Mouse (Mus musculus) limb, embryonic 14.5 days (tissue): ENCODE data around the gene Ptprg. TPM values are rescaled to one million over a fixed set of nuclear protein-coding genes. Genes with fewer than 3 reads are reported as not detected.
"Not testable (repeated sequence)": the region's sequence is repeated elsewhere in the genome, so short reads cannot be mapped to it uniquely, and the experiment has no call there.

Experiments used
- ATAC-seq: fragments of 200-750 bp; cut with Nextera tagmentation; 2 replicates; pipeline ENCODE4 v1.8.0; 2017; ENCODE audit warnings: low read depth, moderate number of reproducible peaks, moderate TSS enrichment; ENCODE audit not compliant: low FRiP score
- DNase-seq: peaks from one replicate; pipeline ENCODE4 v3.0.0-alpha.2; 2015; ENCODE audit warnings: low spot score
- H3K27ac ChIP-seq: fragments of 300-500 bp; sonication (generic); replicated peaks from 2 replicates; pipeline ENCODE4 v1.5.1; 2014; ENCODE audit warnings: low read depth, mild to moderate bottlenecking, low read length, moderate library complexity, mixed read lengths
- H3K27me3 ChIP-seq: fragments of 300-500 bp; sonication (generic); 2 replicates; pipeline ENCODE4 v1.6.1; 2014; ENCODE audit warnings: low read length, mixed read lengths; ENCODE audit not compliant: control insufficient read depth, insufficient read depth
- H3K36me3 ChIP-seq: fragments of 300-500 bp; sonication (generic); 2 replicates; pipeline ENCODE4 v1.6.1; 2014; ENCODE audit warnings: mild to moderate bottlenecking, low read length, moderate library complexity, mixed read lengths; ENCODE audit not compliant: control insufficient read depth, insufficient read depth
- H3K4me1 ChIP-seq: fragments of 300-500 bp; sonication (generic); 2 replicates; pipeline ENCODE4 v1.6.1; 2014; ENCODE audit warnings: antibody characterized with exemption, low read length, mixed read lengths; ENCODE audit not compliant: control insufficient read depth, insufficient read depth
- H3K4me2 ChIP-seq: fragments of 300-500 bp; sonication (generic); replicated peaks from 2 replicates; pipeline ENCODE4 v1.6.1; 2014; ENCODE audit warnings: low read depth, mild to moderate bottlenecking, low read length, moderate library complexity; ENCODE audit not compliant: severe bottlenecking
- H3K4me3 ChIP-seq: fragments of 300-500 bp; sonication (generic); replicated peaks from 2 replicates; pipeline ENCODE4 v1.5.1; 2014; ENCODE audit warnings: low read length
- H3K9ac ChIP-seq: fragments of 300-500 bp; sonication (generic); 2 replicates; pipeline ENCODE4 v1.6.1; 2014; ENCODE audit warnings: mild to moderate bottlenecking, low read depth, low read length, moderate library complexity; ENCODE audit not compliant: severe bottlenecking
- H3K9me3 ChIP-seq: fragments of 300-500 bp; sonication (generic); 2 replicates; pipeline ENCODE4 v1.6.1; 2016; ENCODE audit warnings: low read length; ENCODE audit not compliant: control insufficient read depth
- POLR2A ChIP-seq: fragments of 200-500 bp; IDR thresholded peaks from 2 replicates; pipeline ENCODE4 v1.8.0; 2012; ENCODE audit warnings: inconsistent platforms, mild to moderate bottlenecking, moderate library complexity, borderline replicate concordance; ENCODE audit not compliant: insufficient read depth, insufficient read length; ENCODE audit errors: extremely low read depth
- WGBS: fragments of 180-500 bp; shearing (Covaris S2); extraction: QIAGEN DNeasy Blood & Tissue Kit; methylation state at CpG from one replicate; pipeline ENCODE4 v1.1.7; 2014; 5-methylcytosine and 5-hydroxymethylcytosine counted together
- polyA plus RNA-seq, 2 experiments: library from polyadenylated mRNA; depleted of rRNA in 1 of 2; stranded (reverse) in 1 of 2; unstranded in 1 of 2; fragments of >200 nt; fragmentation: Nextera tagmentation in 1 of 2; extraction: Ambion mirVana in 1 of 2; gene quantifications; 2 replicates each; pipeline versions ENCODE4 v1.2.1 to v1.2.3; 2012 to 2014

Ptprg gene
- polyA plus RNA-seq, 2 experiments, result 25.5 to 28.6 TPM

- Histone ChIP-seq H3K9ac (no peak overlapping the region), H3K27me3 (no peaks in the 10 kb centered on the region), H3K4me2 (no peak overlapping the region), H3K36me3 (no peaks in the 10 kb centered on the region), H3K27ac (no peak overlapping the region), H3K4me1 (0 out of 2 replicates have a peak, but pooled peaks cover 6% of the 10 kb centered on the region), H3K4me3 (no peak overlapping the region), H3K9me3 (no peaks in the 10 kb centered on the region)
- DNase-seq (no peak), ATAC-seq (no peak)
- TF ChIP-seq POLR2A, result no peak
- WGBS, result 83% methylated on average over 5 of the region's 5 CpGs
Observed at GRCm38 (mm10) chr14:11962101-11962500, 408.8 kb downstream of the Ptprg start.

- H3K27me3 ChIP-seq, result no peaks in the 10 kb centered on the region
- no peak overlapping the region for H3K4me3 ChIP-seq
- 76% methylated on average over 8 of the region's 8 CpGs for WGBS
- TF ChIP-seq POLR2A, result no peak
- H3K4me2 ChIP-seq, result no peak overlapping the region
- H3K36me3 ChIP-seq, result no peaks in the 10 kb centered on the region
- no peak for DNase-seq
- ATAC-seq, result no peak
- no peak overlapping the region for H3K9ac ChIP-seq
- 0 out of 2 replicates have a peak, but pooled peaks cover 6% of the 10 kb centered on the region for H3K4me1 ChIP-seq
- H3K9me3 ChIP-seq, result no peaks in the 10 kb centered on the region
- H3K27ac ChIP-seq, result no peak overlapping the region
Observed at GRCm38 (mm10) chr14:11962561-11962960, 409.2 kb downstream of the Ptprg start.

DNA sequence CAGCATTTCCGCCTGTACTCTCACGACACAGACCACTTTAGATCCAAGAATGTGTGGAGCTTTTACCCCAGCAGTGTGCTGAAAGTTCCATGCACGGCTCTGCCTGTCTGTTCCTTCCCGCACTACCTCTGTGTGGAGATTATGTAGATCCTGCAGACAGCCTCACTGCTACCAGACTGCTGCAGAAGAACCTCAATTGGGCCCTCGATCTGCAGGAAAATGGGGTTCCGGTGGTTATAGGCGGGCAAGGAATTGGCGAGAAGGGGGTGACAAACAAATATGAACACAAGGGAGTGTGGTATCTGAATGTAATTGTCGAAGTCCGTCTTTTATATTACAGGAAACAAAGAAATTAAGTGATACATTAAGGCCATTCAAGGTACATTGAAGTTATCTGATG, 410.5 kb downstream of the Ptprg start:
- Histone ChIP-seq H3K9me3 (no peaks in the 10 kb centered on the region), H3K27ac (no peak overlapping the region), H3K9ac (no peak overlapping the region), H3K4me2 (no peak overlapping the region), H3K36me3 (no peaks in the 10 kb centered on the region), H3K4me1 (0 out of 2 replicates have a peak, but pooled peaks cover 2% of the 10 kb centered on the region), H3K27me3 (no peaks in the 10 kb centered on the region), H3K4me3 (no peak overlapping the region)
- no peak for TF ChIP-seq POLR2A
- DNase-seq, result no peak
- no peak for ATAC-seq
- 90% methylated on average over 10 of the region's 10 CpGs for WGBS

- WGBS, result 71% methylated on average over 1 of the region's 1 CpGs
- not testable (repeated sequence) for H3K4me2 ChIP-seq, H3K36me3 ChIP-seq, H3K4me3 ChIP-seq, H3K9me3 ChIP-seq, H3K27me3 ChIP-seq, H3K27ac ChIP-seq, DNase-seq, H3K9ac ChIP-seq, H3K4me1 ChIP-seq, ATAC-seq
Observed at GRCm38 (mm10) chr14:11964326-11964725, 411.0 kb downstream of the Ptprg start.

GRCm38 (mm10) chr14:11965878-11966277, 412.5 kb downstream of the Ptprg start:
- Histone ChIP-seq H3K27me3 (no peaks in the 10 kb centered on the region), H3K36me3 (no peaks in the 10 kb centered on the region), H3K9ac (no peak overlapping the region), H3K9me3 (no peaks in the 10 kb centered on the region), H3K27ac (no peak overlapping the region), H3K4me2 (no peak overlapping the region), H3K4me3 (no peak overlapping the region), H3K4me1 (0 out of 2 replicates have a peak, but pooled peaks cover 2% of the 10 kb centered on the region)
- no peak for TF ChIP-seq POLR2A
- 52% methylated on average over 5 of the region's 5 CpGs for WGBS
- DNase-seq, result no peak
- no peak for ATAC-seq

- H3K27me3 ChIP-seq, result no peaks in the 10 kb centered on the region
- no peak for ATAC-seq
- no peak overlapping the region for H3K9ac ChIP-seq
- TF ChIP-seq POLR2A, result no peak
- H3K36me3 ChIP-seq, result no peaks in the 10 kb centered on the region
- H3K4me3 ChIP-seq, result no peak overlapping the region
- H3K9me3 ChIP-seq, result no peaks in the 10 kb centered on the region
- DNase-seq, result no peak
- H3K4me1 ChIP-seq, result no peaks in the 10 kb centered on the region
- H3K4me2 ChIP-seq, result no peak overlapping the region
- H3K27ac ChIP-seq, result no peak overlapping the region
- WGBS, result 38% methylated on average over 4 of the region's 4 CpGs
Observed at GRCm38 (mm10) chr14:11981764-11982163, 428.4 kb downstream of the Ptprg start.
